In the genomic region with DNA sequence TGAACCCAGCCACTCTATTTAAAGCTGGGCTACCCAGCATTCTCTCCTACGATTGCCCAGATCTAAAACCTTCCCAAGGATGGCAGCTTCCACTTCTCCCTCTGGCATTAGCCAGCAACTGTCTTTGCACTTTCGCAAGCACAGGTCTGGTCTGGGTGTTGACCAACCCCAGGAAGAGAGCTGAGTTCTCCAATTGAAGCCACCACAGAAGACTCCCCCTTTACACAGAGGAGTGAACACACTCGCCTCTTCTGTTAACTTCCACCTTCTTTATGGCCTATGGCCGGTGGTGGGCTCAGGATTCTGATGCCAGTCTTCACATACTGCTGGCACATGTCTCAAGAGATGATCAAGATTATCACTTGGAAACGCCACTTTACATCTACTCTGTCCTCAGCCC, we compare ENCODE assay signal across 21 mouse cellular contexts. TPM values are rescaled to one million over a fixed set of nuclear protein-coding genes. Genes with fewer than 3 reads are reported as not detected.
"Had no signal": no experiment of that assay in that cellular context is flagged by ENCODE, and none has a peak within 500 bp of the region (broad histone marks: within the 10 kb centered on the region; RNA-seq: fewer than 3 reads in every experiment).

No protein-coding gene starts in this region.

- H3K9me3 ChIP-seq: limb, embryonic 12.5 days; liver, embryonic 13.5 days; megakaryocyte, embryonic 14.5 days; midbrain, embryonic 13.5 days; neural tube, embryonic 12.5 days had no signal

- ATAC-seq: liver, postnatal 0 days; midbrain, embryonic 13.5 days had no signal

- H3K9ac ChIP-seq: limb, embryonic 12.5 days; liver, embryonic 13.5 days; liver, postnatal 0 days; midbrain, embryonic 13.5 days; neural tube, embryonic 12.5 days had no signal

- H3K4me2 ChIP-seq: limb, embryonic 12.5 days; liver, embryonic 13.5 days; midbrain, embryonic 13.5 days; neural tube, embryonic 12.5 days had no signal

- H3K27me3 ChIP-seq: limb, embryonic 12.5 days; liver, embryonic 13.5 days; megakaryocyte, embryonic 14.5 days; midbrain, embryonic 13.5 days; neural tube, embryonic 12.5 days had no signal

- H3K27ac ChIP-seq: kidney, postnatal 0 days; limb, embryonic 12.5 days; liver, embryonic 13.5 days; midbrain, embryonic 13.5 days; neural tube, embryonic 12.5 days had no signal

- H3K4me3 ChIP-seq: limb, embryonic 12.5 days; liver, embryonic 13.5 days; megakaryocyte, embryonic 14.5 days; midbrain, embryonic 13.5 days; neural tube, embryonic 12.5 days had no signal

- DNase-seq: kidney, adult 11 months; kidney, adult 9 months; kidney, postnatal 36 days; layer of hippocampus, adult 9-11 months; layer of hippocampus, postnatal 36 days; liver; liver, embryonic 13.5 days; liver, postnatal 0 days; lung, postnatal 10 days; retina, postnatal 1 day; right cerebral cortex, postnatal 4 days; thymus, postnatal 4 days had no signal

- H3K4me1 ChIP-seq: limb, embryonic 12.5 days; neural tube, embryonic 12.5 days had no signal

RNA-seq across cellular contexts. Expression of gene Ldlrad1, which starts 41.2 kb away (rescaled TPM):
- total RNA-seq: layer of hippocampus, adult 18-20 months; layer of hippocampus, postnatal 36 days; left cerebral cortex, postnatal 36 days; midbrain, postnatal 0 days had no signal
- polyA plus RNA-seq: kidney, postnatal 0 days; limb, embryonic 12.5 days; liver, embryonic 13.5 days; liver, postnatal 0 days; midbrain, embryonic 13.5 days; midbrain, postnatal 0 days; neural tube, embryonic 12.5 days; stomach, embryonic 16.5 days had no signal
